Mouse (Mus musculus) T-helper 2 cell (primary cell): ENCODE data around the gene Gjb2.

Source experiments
- in situ Hi-C: fragments of 300-600 bp; cut with MboI, MseI; formaldehyde crosslinking; loops from one replicate; pipeline ENCODE4 v1.15.1; 2025; ENCODE audit warnings: high pct_unique_total_duplicates

Gene Gjb2

GRCm38 (mm10) chr14:57104106-57105023 is at the start of gene Gjb2:
Gene Gjb2, minus strand, starts transcription at chr14:57104702.
- in situ Hi-C loops, result loop anchor here (5.0 kb wide), 1 partner anchor 258 kb away; no protein-coding TSS in a partner anchor

- in situ Hi-C loops, result no loop called here
These were observed 41.2 kb upstream of the Gjb2 start for GRCm38 (mm10) chr14:57145741-57146140.

GRCm38 (mm10) chr14:57135265-57135664 is 30.8 kb upstream of the Gjb2 start:
- in situ Hi-C loops, result no loop called here

GRCm38 (mm10) chr14:57133161-57133661 is 28.7 kb upstream of the Gjb2 start, which contains the start of gene Gjb6:
Gene Gjb6, minus strand, starts transcription at chr14:57133611.
- in situ Hi-C loops, result no loop called here

- in situ Hi-C loops, result no loop called here
These were observed 22.9 kb upstream of the Gjb2 start for GRCm38 (mm10) chr14:57127383-57127782.

- in situ Hi-C loops, result no loop called here
These were observed 17.8 kb upstream of the Gjb2 start for GRCm38 (mm10) chr14:57122295-57122694.

- in situ Hi-C loops, result no loop called here
These were observed 11.5 kb upstream of the Gjb2 start, which contains the start of gene Gm4491 for GRCm38 (mm10) chr14:57115823-57116544. Gene Gm4491, minus strand, starts transcription at chr14:57115883.

- in situ Hi-C loops, result loop anchor here (5.0 kb wide), 1 partner anchor 253 kb away; no protein-coding TSS in a partner anchor
These were observed 4.7 kb upstream of the Gjb2 start for GRCm38 (mm10) chr14:57109194-57109593.

GRCm38 (mm10) chr14:57107916-57108315 is 3.4 kb upstream of the Gjb2 start:
- in situ Hi-C loops, result loop anchor here (5.0 kb wide), 1 partner anchor 254 kb away; no protein-coding TSS in a partner anchor

- in situ Hi-C loops, result loop anchor here (5.0 kb wide), 1 partner anchor 255 kb away; no protein-coding TSS in a partner anchor
These were observed 2.6 kb upstream of the Gjb2 start for GRCm38 (mm10) chr14:57107091-57107490.

GRCm38 (mm10) chr14:57105721-57106120 is 1.2 kb upstream of the Gjb2 start:
- in situ Hi-C loops, result loop anchor here (5.0 kb wide), 1 partner anchor 257 kb away; no protein-coding TSS in a partner anchor

- in situ Hi-C loops, result loop anchor here (5.0 kb wide), 1 partner anchor 257 kb away; no protein-coding TSS in a partner anchor
These were observed 609 bp upstream of the Gjb2 start for GRCm38 (mm10) chr14:57105111-57105510.

- in situ Hi-C loops, result no loop called here
These were observed 794 bp downstream of the Gjb2 start for GRCm38 (mm10) chr14:57103711-57104105.

- in situ Hi-C loops, result no loop called here
These were observed 1.4 kb downstream of the Gjb2 start for GRCm38 (mm10) chr14:57103121-57103520.

- in situ Hi-C loops, result no loop called here
These were observed 2.9 kb downstream of the Gjb2 start for GRCm38 (mm10) chr14:57101623-57102022.

- in situ Hi-C loops, result no loop called here
These were observed 8.6 kb downstream of the Gjb2 start for GRCm38 (mm10) chr14:57095855-57096254.

- in situ Hi-C loops, result no loop called here
These were observed 11.5 kb downstream of the Gjb2 start for GRCm38 (mm10) chr14:57093029-57093428.

GRCm38 (mm10) chr14:57090001-57090400 is 14.5 kb downstream of the Gjb2 start:
- in situ Hi-C loops, result no loop called here

- in situ Hi-C loops, result no loop called here
These were observed 15.4 kb downstream of the Gjb2 start for GRCm38 (mm10) chr14:57089107-57089506.

- in situ Hi-C loops, result no loop called here
These were observed 20.3 kb downstream of the Gjb2 start for GRCm38 (mm10) chr14:57084180-57084668.

GRCm38 (mm10) chr14:57082863-57083262 is 21.6 kb downstream of the Gjb2 start:
- in situ Hi-C loops, result no loop called here

- in situ Hi-C loops, result no loop called here
These were observed 29.0 kb downstream of the Gjb2 start for GRCm38 (mm10) chr14:57075537-57075936.
